17 mouse cellular contexts compared by ENCODE assay signal in genomic region chr4:87794216-87794615, GRCm38 (mm10).
"Had no signal": no experiment of that assay in that cellular context is flagged by ENCODE, and none has a peak within 500 bp of the region (broad histone marks: within the 10 kb centered on the region; RNA-seq: fewer than 3 reads in every experiment).

No protein-coding gene starts in this region.

- H3K9me3 ChIP-seq: lung, embryonic 15.5 days; megakaryocyte, embryonic 14.5 days; midbrain, embryonic 13.5 days; midbrain, embryonic 15.5 days; neural tube, embryonic 12.5 days; stomach, embryonic 15.5 days had no signal

- DNase-seq: lung, adult 2 months; lung, postnatal 14 days; lung, postnatal 36 days; right cerebral cortex, postnatal 14 days; thymus, adult 2 months; thymus, postnatal 25 days; thymus, postnatal 4 days had no signal

- H3K4me3 ChIP-seq: lung, embryonic 15.5 days; megakaryocyte, embryonic 14.5 days; midbrain, embryonic 13.5 days; midbrain, embryonic 15.5 days; neural tube, embryonic 12.5 days; stomach, embryonic 15.5 days had no signal

- H3K4me1 ChIP-seq: lung, embryonic 15.5 days; megakaryocyte, embryonic 14.5 days; midbrain, embryonic 15.5 days; neural tube, embryonic 12.5 days; stomach, embryonic 15.5 days had no signal

- H3K27ac ChIP-seq: lung, embryonic 15.5 days; macrophage; midbrain, embryonic 13.5 days; midbrain, embryonic 15.5 days; neural tube, embryonic 12.5 days; stomach, embryonic 15.5 days; stomach, postnatal 0 days had no signal

- H3K9ac ChIP-seq: lung, embryonic 15.5 days; midbrain, embryonic 13.5 days; midbrain, embryonic 15.5 days; neural tube, embryonic 12.5 days; stomach, embryonic 15.5 days had no signal

- H3K27me3 ChIP-seq: lung, embryonic 15.5 days; megakaryocyte, embryonic 14.5 days; midbrain, embryonic 13.5 days; midbrain, embryonic 15.5 days; neural tube, embryonic 12.5 days; stomach, embryonic 15.5 days had no signal

- ATAC-seq: lung, postnatal 0 days; midbrain, embryonic 13.5 days; midbrain, embryonic 15.5 days had no signal

- H3K4me2 ChIP-seq: lung, embryonic 15.5 days; midbrain, embryonic 11.5 days; midbrain, embryonic 13.5 days; midbrain, embryonic 15.5 days; neural tube, embryonic 12.5 days; stomach, embryonic 15.5 days had no signal
